Mouse (Mus musculus) testis, adult 2 months (tissue): ENCODE measurements around the gene Ccdc85b. TPM values are rescaled to one million over a fixed set of nuclear protein-coding genes. Genes with fewer than 3 reads are reported as not detected.

Source experiments
- H3K27ac ChIP-seq: fragments of 200-500 bp; 2 replicates; pipeline ENCODE4 v1.5.1; 2012; ENCODE audit warnings: low read depth, low read length; ENCODE audit not compliant: control insufficient read depth, insufficient read depth
- H3K27me3 ChIP-seq: fragments of 200-500 bp; 2 replicates; pipeline ENCODE4 v1.6.1; 2012; ENCODE audit warnings: mild to moderate bottlenecking, low read length, moderate library complexity; ENCODE audit not compliant: control insufficient read depth, insufficient read depth
- H3K36me3 ChIP-seq: fragments of 200-500 bp; 2 replicates; pipeline ENCODE4 v1.6.1; 2012; ENCODE audit warnings: mild to moderate bottlenecking, low read length; ENCODE audit not compliant: control insufficient read depth, insufficient read depth
- H3K4me1 ChIP-seq: fragments of 200-500 bp; 2 replicates; pipeline ENCODE4 v1.6.1; 2012; ENCODE audit warnings: low read length; ENCODE audit not compliant: control insufficient read depth, insufficient read depth
- H3K4me3 ChIP-seq: fragments of 200-500 bp; 2 replicates; pipeline ENCODE4 v1.5.1; 2012; ENCODE audit warnings: low read depth, mild to moderate bottlenecking, low read length, moderate library complexity, mixed read lengths; ENCODE audit not compliant: control insufficient read depth
- CTCF ChIP-seq: fragments of 200-500 bp; IDR thresholded peaks from 2 replicates; pipeline ENCODE4 v1.5.1; 2012; ENCODE audit warnings: low read depth, mild to moderate bottlenecking, inconsistent platforms, low read length, moderate library complexity; ENCODE audit not compliant: control insufficient read depth, insufficient read depth, insufficient replicate concordance
- POLR2A ChIP-seq: fragments of 200-500 bp; IDR thresholded peaks from 2 replicates; pipeline ENCODE4 v1.6.1; 2012; ENCODE audit warnings: low read depth, mild to moderate bottlenecking, inconsistent platforms, low read length, moderate library complexity; ENCODE audit not compliant: control insufficient read depth
- polyA plus RNA-seq: library from polyadenylated mRNA; depleted of rRNA; stranded (reverse); fragments of >200 nt; gene quantifications from 2 replicates; pipeline ENCODE4 v1.2.3, GENCODE M21; 2012

The Ccdc85b gene
- polyA plus RNA-seq, 1 experiment, result 0.65 TPM

GRCm38 (mm10) chr19:5477668-5478300 lies 20.1 kb upstream of the Ccdc85b start:
- no peak for TF ChIP-seq POLR2A
- no peak for TF ChIP-seq CTCF
- no peaks in the 10 kb centered on the region for H3K36me3 ChIP-seq
- H3K4me1 ChIP-seq, result peaks cover 23% of the 10 kb centered on the region
- H3K27ac ChIP-seq, result no peak overlapping the region
- no peak overlapping the region for H3K4me3 ChIP-seq
- no peaks in the 10 kb centered on the region for H3K27me3 ChIP-seq

- no peak overlapping the region for H3K27ac ChIP-seq
- TF ChIP-seq POLR2A, result no peak
- TF ChIP-seq CTCF, result no peak
- H3K4me3 ChIP-seq, result no peak overlapping the region
- H3K4me1 ChIP-seq, result peaks cover 23% of the 10 kb centered on the region
- no peaks in the 10 kb centered on the region for H3K27me3 ChIP-seq
- H3K36me3 ChIP-seq, result no peaks in the 10 kb centered on the region
Measured at GRCm38 (mm10) chr19:5477004-5477667, 19.4 kb upstream of the Ccdc85b start.

DNA sequence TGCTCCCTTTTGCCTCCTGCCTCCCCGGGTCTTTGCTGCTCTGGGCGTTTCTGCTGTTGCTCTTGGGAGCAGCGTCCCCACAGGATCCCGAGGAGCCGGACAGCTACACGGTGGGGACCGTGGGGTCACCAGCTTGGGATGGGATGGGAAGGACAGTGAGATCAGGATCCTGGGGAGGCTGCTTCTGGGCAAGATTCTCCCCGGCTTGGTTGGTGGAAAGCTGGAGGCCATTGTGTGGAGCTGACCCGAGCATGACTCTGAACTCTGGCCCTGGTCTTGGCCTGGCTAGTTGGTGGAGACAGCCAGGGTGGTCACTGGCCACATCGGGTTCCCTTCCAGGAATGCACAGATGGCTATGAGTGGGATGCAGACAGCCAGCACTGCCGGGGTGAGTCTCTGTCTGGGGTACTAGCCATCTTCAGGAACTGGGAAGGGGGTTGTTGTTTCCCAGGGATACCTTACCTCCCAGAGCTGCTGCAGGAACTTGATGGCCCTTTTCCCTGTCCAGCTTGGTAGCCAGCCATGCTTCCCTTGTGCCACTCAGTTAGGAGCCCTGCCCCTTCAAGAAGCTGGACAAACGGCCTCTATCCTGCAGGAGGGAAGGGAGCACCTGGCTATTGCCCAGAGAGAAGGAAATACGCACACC lies 17.5 kb upstream of the Ccdc85b start:
- H3K27ac ChIP-seq, result peak overlapping the region; percentile 72
- H3K4me1 ChIP-seq, result peaks cover 23% of the 10 kb centered on the region
- no peaks in the 10 kb centered on the region for H3K36me3 ChIP-seq
- H3K4me3 ChIP-seq, result peak overlapping the region; percentile 73
- no peaks in the 10 kb centered on the region for H3K27me3 ChIP-seq
- TF ChIP-seq POLR2A, result no peak
- TF ChIP-seq CTCF, result no peak

DNA sequence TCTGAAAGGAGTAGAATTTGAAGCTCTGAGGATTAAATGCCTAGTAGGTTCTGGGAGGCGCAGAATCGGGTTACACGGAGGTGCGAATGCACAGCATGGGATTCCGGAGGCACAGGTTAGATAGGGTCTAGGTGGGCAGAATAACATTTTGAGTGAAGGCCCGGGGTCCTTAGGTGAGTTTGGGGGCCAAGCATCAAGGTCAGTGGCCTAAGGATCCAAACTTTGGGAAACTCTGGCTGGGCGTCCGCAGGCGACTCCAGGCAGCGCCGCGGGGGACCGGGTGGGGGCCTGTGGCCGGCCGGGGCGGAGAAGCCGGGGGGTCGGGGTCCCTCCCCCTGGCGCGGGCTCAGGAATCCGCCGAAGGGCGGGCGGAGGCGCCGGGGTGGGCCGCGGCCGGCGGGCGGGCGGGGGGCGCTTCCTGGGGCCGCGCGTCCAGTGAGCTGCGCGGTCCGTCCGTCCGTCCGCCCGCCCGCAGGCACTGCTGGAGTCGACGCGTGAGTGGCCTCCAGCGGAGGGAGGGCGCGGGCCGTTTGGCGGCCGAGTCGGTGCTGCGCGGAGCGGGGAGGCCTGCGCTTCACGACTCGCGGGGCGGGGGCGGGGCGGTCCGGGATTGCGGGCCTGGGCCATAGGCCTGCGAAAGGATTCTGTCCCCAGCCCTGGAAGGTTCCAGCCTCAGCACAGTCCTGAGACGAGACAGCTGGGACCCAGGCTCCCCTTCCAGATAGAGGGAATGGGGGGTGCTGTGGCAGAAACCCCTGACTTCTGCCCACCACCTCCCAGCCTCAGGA lies 16.8 kb upstream of the Ccdc85b start:
- peak overlapping the region; percentile 72 for H3K27ac ChIP-seq
- no peaks in the 10 kb centered on the region for H3K36me3 ChIP-seq
- TF ChIP-seq CTCF (no peak), POLR2A (no peak)
- H3K27me3 ChIP-seq, result no peaks in the 10 kb centered on the region
- peaks cover 23% of the 10 kb centered on the region for H3K4me1 ChIP-seq
- peak overlapping the region; percentile 75 for H3K4me3 ChIP-seq

- no peaks in the 10 kb centered on the region for H3K27me3 ChIP-seq
- peak within 1 kb of the TSS; percentile 72 for H3K27ac ChIP-seq
- no peaks in the 10 kb centered on the region for H3K36me3 ChIP-seq
- peaks cover 23% of the 10 kb centered on the region for H3K4me1 ChIP-seq
- peak; percentile 30; the same call in 1 of the 2 replicates for TF ChIP-seq POLR2A
- TF ChIP-seq CTCF, result no peak
- peak within 1 kb of the TSS; percentile 75 for H3K4me3 ChIP-seq
Measured at GRCm38 (mm10) chr19:5473720-5474119, 16.0 kb upstream of the Ccdc85b start, which contains the start of gene Efemp2. Gene Efemp2 (plus strand): TSS chr19:5473954.

- Histone ChIP-seq H3K4me3 (no peak overlapping the region), H3K36me3 (no peaks in the 10 kb centered on the region), H3K4me1 (peaks cover 23% of the 10 kb centered on the region), H3K27me3 (no peaks in the 10 kb centered on the region), H3K27ac (no peak overlapping the region)
- TF ChIP-seq POLR2A (no peak), CTCF (no peak)
Measured at GRCm38 (mm10) chr19:5472857-5473256, 15.2 kb upstream of the Ccdc85b start.

- H3K27me3 ChIP-seq, result no peaks in the 10 kb centered on the region
- H3K4me1 ChIP-seq, result peaks cover 23% of the 10 kb centered on the region
- H3K4me3 ChIP-seq, result no peak overlapping the region
- TF ChIP-seq CTCF (no peak), POLR2A (no peak)
- no peaks in the 10 kb centered on the region; the same call in 1 of the 2 replicates for H3K36me3 ChIP-seq
- no peak overlapping the region for H3K27ac ChIP-seq
Measured at GRCm38 (mm10) chr19:5471846-5472245, 14.2 kb upstream of the Ccdc85b start.
